Mouse (Mus musculus): ENCODE results near the gene Heg1.

DNA sequence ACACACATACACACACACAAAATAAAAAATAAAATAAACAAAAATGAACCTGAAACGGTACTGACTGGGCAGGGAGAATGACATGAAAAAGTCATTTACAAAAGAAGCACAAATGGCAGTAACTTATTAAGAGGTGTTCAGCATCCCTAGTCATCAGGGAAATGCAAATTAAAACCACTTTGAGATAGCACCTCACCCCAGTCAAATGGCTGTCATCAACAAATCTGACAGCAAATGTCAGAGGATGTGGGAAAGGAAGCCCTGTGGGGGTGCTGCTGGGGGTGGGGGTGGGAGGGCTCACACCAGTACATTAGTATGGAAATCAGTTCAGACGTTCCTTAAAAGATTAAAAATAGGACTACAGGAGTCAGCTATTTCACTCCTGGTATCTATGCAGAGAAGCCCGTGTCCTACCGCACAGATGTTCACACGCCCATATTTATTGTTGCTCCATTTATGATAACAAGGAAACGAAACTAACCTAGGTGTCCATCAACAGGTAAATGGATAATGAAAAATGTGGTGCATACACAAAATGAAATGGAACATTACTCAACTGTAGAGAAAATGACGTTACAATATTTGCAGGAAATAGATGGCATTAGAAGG is 63.3 kb downstream of the Heg1 start:
- TF ChIP-seq POLR2A (IDR thresholded peaks at IDR 0.05; ENCODE audit: low read depth, low read length), result no peak; the same call in 1 of the 2 replicates
- TF ChIP-seq POLR2AphosphoS2 (IDR thresholded peaks at IDR 0.05; ENCODE audit: low read depth, low read length), result no peak
- TF ChIP-seq TCF12 (IDR thresholded peaks at IDR 0.05; ENCODE audit: low read depth, low read length), result no peak
- no peak for TF ChIP-seq EP300 (IDR thresholded peaks at IDR 0.05; ENCODE audit: low read length)
- no peak for TF ChIP-seq MEF2A (IDR thresholded peaks at IDR 0.05; ENCODE audit: borderline replicate concordance, low read depth, low read length)
- no peak for TF ChIP-seq ZNF384 (IDR thresholded peaks at IDR 0.05; ENCODE audit: low read depth, low read length)
- TF ChIP-seq CTCF (conservative IDR thresholded peaks at IDR 0.05 in 1 of 2, IDR thresholded peaks at IDR 0.05 in 1 of 2; ENCODE audit: low read depth in 2 of 2, low read length in 2 of 2), result no peak
- no peak for TF ChIP-seq GABPA (IDR thresholded peaks at IDR 0.05; ENCODE audit: insufficient replicate concordance, low read depth, low read length)
- TF ChIP-seq SIN3A (IDR thresholded peaks at IDR 0.05; ENCODE audit: low read length), result no peak

Data from CH12.LX (cell line).